Mouse (Mus musculus) forebrain, embryonic 11.5 days (tissue): ENCODE measurements around the gene Sdc3. TPM values are rescaled to one million over a fixed set of nuclear protein-coding genes. Genes with fewer than 3 reads are reported as not detected.

Source experiments
- ATAC-seq: fragments of 200-750 bp; cut with Nextera tagmentation; replicated peaks from 2 replicates; pipeline ENCODE4 v1.8.0; 2017; ENCODE audit warnings: moderate TSS enrichment; ENCODE audit not compliant: low FRiP score
- DNase-seq: peaks from one replicate; pipeline ENCODE4 v3.0.0-alpha.2; 2017; ENCODE audit warnings: low spot score
- H3K27ac ChIP-seq: fragments of 300-500 bp; sonication (generic); 2 replicates; pipeline ENCODE4 v1.5.1; 2014; ENCODE audit warnings: low read depth, low read length
- H3K27me3 ChIP-seq: fragments of 300-500 bp; sonication (generic); 2 replicates; pipeline ENCODE4 v1.6.1; 2014; ENCODE audit warnings: mild to moderate bottlenecking, low read length, mixed read lengths; ENCODE audit not compliant: control insufficient read depth, insufficient read depth
- H3K36me3 ChIP-seq: fragments of 300-500 bp; sonication (generic); 2 replicates; pipeline ENCODE4 v1.6.1; 2014; ENCODE audit warnings: mild to moderate bottlenecking, low read length, moderate library complexity, mixed read lengths; ENCODE audit not compliant: control insufficient read depth, insufficient read depth
- H3K4me1 ChIP-seq: fragments of 300-500 bp; sonication (generic); replicated peaks from 2 replicates; pipeline ENCODE4 v1.6.1; 2014; ENCODE audit warnings: low read length, mixed read lengths; ENCODE audit not compliant: control insufficient read depth, insufficient read depth
- H3K4me2 ChIP-seq: fragments of 300-500 bp; sonication (generic); 2 replicates; pipeline ENCODE4 v1.6.1; 2014; ENCODE audit warnings: low read depth, mild to moderate bottlenecking, low read length, moderate library complexity, mixed read lengths; ENCODE audit not compliant: severe bottlenecking
- H3K4me3 ChIP-seq: fragments of 300-500 bp; sonication (generic); 2 replicates; pipeline ENCODE4 v1.5.1; 2014; ENCODE audit warnings: low read depth, low read length
- H3K9ac ChIP-seq: fragments of 300-500 bp; sonication (generic); 2 replicates; pipeline ENCODE4 v1.6.1; 2014; ENCODE audit warnings: low read length
- H3K9me3 ChIP-seq: fragments of 300-500 bp; sonication (generic); 2 replicates; pipeline ENCODE4 v1.6.1; 2016; ENCODE audit warnings: low read length, mixed read lengths; ENCODE audit not compliant: control insufficient read depth
- WGBS: fragments of 180-500 bp; shearing (Covaris S2); extraction: QIAGEN DNeasy Blood & Tissue Kit; methylation state at CpG from one replicate; pipeline ENCODE4 v1.1.7; 2014; 5-methylcytosine and 5-hydroxymethylcytosine counted together
- polyA plus RNA-seq: library from polyadenylated mRNA; unstranded; fragments of >200 nt; fragmentation: Nextera tagmentation; extraction: Ambion mirVana; gene quantifications from 2 replicates; pipeline ENCODE4 v1.2.1, GENCODE M21; 2014

Gene Sdc3
- polyA plus RNA-seq, 1 experiment from 2014 or later, result 19.5 TPM

DNA sequence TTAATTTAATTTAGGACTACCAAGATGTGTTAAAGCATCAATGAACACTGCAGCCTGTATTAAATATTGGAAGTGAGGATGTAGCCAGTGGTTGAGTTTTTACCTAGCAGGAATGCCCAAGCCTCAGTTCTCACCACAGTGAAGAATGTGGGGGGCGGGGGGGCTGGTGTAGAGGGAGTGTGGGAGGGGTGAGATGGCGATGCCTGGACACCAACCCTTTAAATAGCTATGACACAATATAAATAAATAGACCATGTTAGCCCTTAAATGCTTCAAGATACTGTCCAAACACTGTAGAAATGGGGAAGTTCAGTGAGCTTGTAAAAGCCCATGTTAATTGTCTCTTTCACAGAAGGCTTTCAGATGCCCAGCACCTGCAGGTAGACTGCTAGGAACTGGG lies 32.5 kb upstream of the Sdc3 start:
- Histone ChIP-seq H3K4me2 (no peak overlapping the region), H3K9ac (no peak overlapping the region), H3K27ac (no peak overlapping the region), H3K4me3 (no peak overlapping the region), H3K9me3 (no peaks in the 10 kb centered on the region), H3K36me3 (peaks cover 15% of the 10 kb centered on the region), H3K4me1 (no peaks in the 10 kb centered on the region), H3K27me3 (no peaks in the 10 kb centered on the region)
- WGBS, result 90% methylated on average over 2 of the region's 2 CpGs
- DNase-seq (no peak), ATAC-seq (no peak)

DNA sequence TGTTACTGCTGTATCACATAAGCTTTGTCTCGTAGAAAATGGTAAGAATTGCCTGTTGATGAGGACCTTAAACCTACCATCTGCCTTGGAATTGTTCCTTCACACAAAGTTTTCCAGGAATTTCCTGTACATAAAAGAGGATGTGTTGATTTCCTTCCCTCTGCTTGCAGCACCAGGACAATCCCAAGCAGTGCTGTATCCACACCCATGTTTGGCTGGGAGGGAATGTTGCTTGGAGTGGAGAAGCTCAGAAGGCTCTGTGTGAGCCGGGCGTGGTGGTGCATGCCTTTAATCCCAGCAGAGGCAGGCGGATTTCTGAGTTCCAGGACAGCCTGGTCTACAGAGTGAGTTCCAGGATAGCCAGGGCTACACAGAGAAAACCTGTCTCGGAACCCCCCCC lies 30.5 kb upstream of the Sdc3 start:
- Histone ChIP-seq H3K4me3 (no peak overlapping the region), H3K4me1 (no peaks in the 10 kb centered on the region), H3K27me3 (no peaks in the 10 kb centered on the region), H3K36me3 (peaks cover 19% of the 10 kb centered on the region), H3K4me2 (no peak overlapping the region), H3K9ac (no peak overlapping the region), H3K27ac (no peak overlapping the region), H3K9me3 (no peaks in the 10 kb centered on the region)
- DNase-seq (no peak), ATAC-seq (no peak)
- 91% methylated on average over 5 of the region's 5 CpGs for WGBS

DNA sequence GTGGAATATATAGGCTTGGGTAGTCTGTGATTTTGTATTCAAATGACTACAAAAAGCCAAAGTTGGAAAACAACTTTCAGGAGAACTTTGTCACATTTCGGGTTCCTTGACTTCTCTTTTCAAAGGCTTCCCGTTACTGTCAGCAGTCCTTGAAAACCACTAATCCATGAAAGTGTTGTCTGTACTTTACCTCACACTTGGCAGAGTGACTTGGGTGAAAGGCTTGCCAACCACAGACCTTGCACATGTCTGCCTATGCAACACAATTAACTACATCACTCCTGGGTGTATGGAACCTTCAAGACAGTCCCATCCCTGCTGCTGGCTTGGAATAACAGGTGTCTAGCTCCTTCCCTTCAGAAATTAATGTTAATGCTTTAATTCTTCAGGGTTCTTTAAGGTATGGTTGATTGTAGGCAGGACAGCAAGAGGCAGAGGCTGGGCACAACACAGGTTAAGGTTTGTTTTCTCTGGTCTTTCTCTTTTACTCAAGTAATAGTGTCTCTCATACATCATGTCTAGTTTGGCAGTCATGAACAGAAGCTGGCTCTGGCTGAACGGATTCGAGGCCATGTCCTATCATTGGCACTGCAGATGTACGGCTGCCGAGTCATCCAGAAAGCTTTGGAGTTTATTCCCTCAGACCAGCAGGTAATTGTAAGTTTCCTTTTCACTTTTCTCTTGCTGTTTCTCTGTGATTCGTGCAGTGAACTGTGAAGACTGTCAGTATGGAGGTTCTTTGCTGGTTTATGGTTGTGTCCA lies 26.8 kb upstream of the Sdc3 start:
- no peak overlapping the region for H3K27ac ChIP-seq
- no peak for ATAC-seq
- 92% methylated on average over 7 of the region's 7 CpGs for WGBS
- H3K9ac ChIP-seq, result no peak overlapping the region
- H3K9me3 ChIP-seq, result no peaks in the 10 kb centered on the region
- DNase-seq, result no peak
- no peak overlapping the region for H3K4me3 ChIP-seq
- no peaks in the 10 kb centered on the region for H3K4me1 ChIP-seq
- peaks cover 28% of the 10 kb centered on the region for H3K36me3 ChIP-seq
- H3K27me3 ChIP-seq, result no peaks in the 10 kb centered on the region
- no peak overlapping the region for H3K4me2 ChIP-seq

DNA sequence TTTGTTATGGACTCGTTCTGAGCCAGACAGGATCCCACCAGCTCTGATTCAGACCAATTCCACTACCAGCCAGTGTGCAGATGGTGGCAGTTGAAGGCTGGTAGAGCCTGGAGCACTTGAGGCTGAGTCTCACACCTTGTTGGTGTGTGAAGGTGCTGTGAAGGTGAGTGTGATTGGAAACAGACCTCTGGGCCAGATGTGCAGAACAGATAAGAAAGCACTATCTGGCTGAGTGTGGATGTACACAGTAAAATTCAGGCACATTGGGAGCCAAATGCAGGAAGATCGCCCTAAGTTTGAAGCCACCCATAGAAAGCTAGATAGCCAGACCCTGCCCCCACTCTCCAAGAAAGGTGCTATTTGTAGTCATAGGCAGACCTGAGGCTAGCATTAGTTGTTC lies 25.9 kb upstream of the Sdc3 start:
- Histone ChIP-seq H3K9ac (no peak overlapping the region), H3K4me2 (no peak overlapping the region), H3K27me3 (no peaks in the 10 kb centered on the region), H3K4me1 (no peaks in the 10 kb centered on the region), H3K36me3 (peaks cover 28% of the 10 kb centered on the region), H3K9me3 (no peaks in the 10 kb centered on the region), H3K4me3 (no peak overlapping the region), H3K27ac (no peak overlapping the region)
- 100% methylated on average over 1 of the region's 2 CpGs for WGBS
- ATAC-seq (no peak), DNase-seq (no peak)

DNA sequence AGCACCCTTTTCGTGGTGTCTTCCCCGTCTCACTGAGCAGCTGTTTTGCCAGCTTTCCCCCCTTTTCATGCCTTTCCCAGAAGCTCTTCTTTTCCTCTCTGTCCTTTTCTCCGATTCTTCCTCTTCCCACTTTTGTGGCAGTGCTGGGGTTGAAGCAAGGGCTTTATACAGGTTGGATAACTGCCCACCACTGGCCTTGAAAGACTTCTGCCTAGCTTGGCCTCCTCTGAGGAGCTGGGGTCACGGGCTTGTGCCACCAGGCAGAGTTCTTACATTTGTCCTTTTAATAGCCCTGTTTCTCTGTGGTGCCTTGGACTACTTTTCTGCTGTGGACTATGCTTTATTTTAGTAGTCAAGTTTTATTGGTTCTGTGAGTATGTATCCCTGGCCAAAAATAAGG lies 25.4 kb upstream of the Sdc3 start:
- H3K27ac ChIP-seq, result no peak overlapping the region
- H3K4me1 ChIP-seq, result no peaks in the 10 kb centered on the region
- 93% methylated on average over 4 of the region's 4 CpGs for WGBS
- peaks cover 28% of the 10 kb centered on the region for H3K36me3 ChIP-seq
- H3K4me2 ChIP-seq, result no peak overlapping the region
- no peak overlapping the region for H3K9ac ChIP-seq
- no peaks in the 10 kb centered on the region for H3K27me3 ChIP-seq
- no peak overlapping the region for H3K4me3 ChIP-seq
- DNase-seq (no peak), ATAC-seq (no peak)
- H3K9me3 ChIP-seq, result no peaks in the 10 kb centered on the region

DNA sequence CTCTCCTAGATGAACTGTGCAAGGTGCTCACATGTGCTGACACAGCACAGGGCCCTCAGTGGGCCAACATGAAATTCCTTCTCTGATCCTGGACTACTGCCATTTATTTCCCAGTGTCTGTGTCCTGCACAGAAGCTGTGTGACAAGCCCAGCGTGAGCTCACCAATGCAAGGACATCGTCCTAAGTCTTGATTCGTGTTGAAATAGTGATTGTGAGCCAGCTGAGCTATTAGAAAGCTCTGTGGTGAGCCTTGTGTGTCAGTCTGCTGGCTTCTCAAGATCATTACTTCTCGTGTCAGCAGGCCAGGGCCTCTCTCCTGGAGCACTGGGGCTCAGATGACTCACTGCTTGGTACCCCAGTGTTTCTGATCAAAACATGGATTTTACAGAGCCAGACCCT lies 18.4 kb upstream of the Sdc3 start:
- no peak overlapping the region for H3K9ac ChIP-seq
- H3K36me3 ChIP-seq, result peaks cover 16% of the 10 kb centered on the region
- H3K27ac ChIP-seq, result no peak overlapping the region
- WGBS, result 94% methylated on average over 4 of the region's 4 CpGs
- H3K4me1 ChIP-seq, result no peaks in the 10 kb centered on the region
- no peak overlapping the region for H3K4me2 ChIP-seq
- H3K4me3 ChIP-seq, result no peak overlapping the region
- no peak for ATAC-seq
- no peak for DNase-seq
- no peaks in the 10 kb centered on the region for H3K27me3 ChIP-seq
- no peaks in the 10 kb centered on the region for H3K9me3 ChIP-seq

DNA sequence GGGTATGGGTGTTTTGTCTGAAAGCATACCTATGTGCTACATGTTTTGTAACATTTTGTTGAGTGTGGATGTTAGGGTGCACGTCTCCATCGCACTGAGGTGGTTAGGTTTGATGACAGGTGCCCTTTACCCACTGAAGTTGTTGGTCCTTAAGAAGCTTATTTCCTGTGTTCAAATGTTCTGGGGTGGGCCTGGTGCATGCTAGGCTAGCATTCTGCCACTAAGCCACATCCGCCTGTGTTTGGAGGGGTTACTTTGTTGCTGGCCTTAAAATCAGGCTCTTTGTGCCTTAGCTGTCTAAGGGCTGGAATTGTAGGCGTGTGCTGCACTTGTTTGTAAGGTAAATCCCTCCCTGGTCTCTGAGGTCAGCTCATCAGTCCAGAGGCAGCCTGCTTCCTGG lies 17.5 kb upstream of the Sdc3 start:
- ATAC-seq, result no peak
- Histone ChIP-seq H3K27me3 (no peaks in the 10 kb centered on the region), H3K36me3 (peaks cover 18% of the 10 kb centered on the region), H3K4me3 (no peak overlapping the region), H3K9ac (no peak overlapping the region), H3K9me3 (no peaks in the 10 kb centered on the region), H3K4me2 (no peak overlapping the region), H3K27ac (no peak overlapping the region), H3K4me1 (no peaks in the 10 kb centered on the region)
- 91% methylated on average over 4 of the region's 4 CpGs for WGBS
- DNase-seq, result no peak

DNA sequence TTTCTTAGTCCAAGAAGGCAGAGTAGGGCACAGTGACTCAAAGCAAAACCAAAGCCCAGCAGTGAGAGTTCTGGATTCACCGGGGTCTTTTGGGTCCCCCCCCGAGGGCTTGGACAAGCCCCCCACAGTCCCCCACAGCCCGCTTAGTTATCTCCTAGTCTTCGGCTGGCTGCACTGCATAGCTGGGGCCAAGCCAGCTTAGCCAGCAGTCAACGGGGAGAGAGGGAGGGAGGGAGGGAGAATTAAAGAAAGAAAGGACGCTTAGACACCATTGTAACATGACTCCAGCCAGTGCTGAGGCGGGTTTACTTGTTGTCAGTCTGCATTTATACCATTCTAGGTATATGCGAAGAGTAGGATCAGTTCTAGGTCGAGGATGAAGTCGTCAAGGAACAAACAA lies 14.7 kb upstream of the Sdc3 start:
- Histone ChIP-seq H3K9me3 (no peaks in the 10 kb centered on the region), H3K4me2 (no peak overlapping the region), H3K27me3 (no peaks in the 10 kb centered on the region), H3K27ac (no peak overlapping the region), H3K4me3 (no peak overlapping the region), H3K9ac (no peak overlapping the region), H3K4me1 (no peaks in the 10 kb centered on the region), H3K36me3 (peaks cover 16% of the 10 kb centered on the region)
- no peak for DNase-seq
- 59% methylated on average over 10 of the region's 10 CpGs for WGBS
- ATAC-seq, result no peak

DNA sequence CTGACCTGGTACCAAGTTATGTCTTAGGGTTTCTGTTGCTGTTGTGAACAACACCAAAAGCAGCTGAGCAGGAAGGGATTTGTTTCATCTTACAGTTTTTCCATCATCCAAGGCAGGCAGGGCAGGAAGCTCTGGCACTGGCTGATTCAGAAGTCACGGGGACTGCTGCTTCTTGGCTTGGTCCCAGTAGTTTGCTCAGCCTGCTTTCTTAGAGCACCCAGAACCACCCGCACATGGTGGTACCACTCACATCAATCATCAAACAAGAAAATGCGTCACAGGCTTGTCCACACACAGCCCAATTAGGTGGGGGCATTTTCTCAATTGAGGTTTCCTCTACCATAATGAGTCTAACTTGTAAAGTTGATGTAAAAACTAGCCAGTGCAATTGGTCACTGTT lies 13.3 kb upstream of the Sdc3 start:
- no peak for DNase-seq
- Histone ChIP-seq H3K27me3 (no peaks in the 10 kb centered on the region), H3K4me2 (no peak overlapping the region), H3K4me1 (no peaks in the 10 kb centered on the region), H3K4me3 (no peak overlapping the region), H3K9me3 (no peaks in the 10 kb centered on the region), H3K27ac (no peak overlapping the region), H3K36me3 (peaks cover 13% of the 10 kb centered on the region; the same call in 1 of the 2 replicates), H3K9ac (no peak overlapping the region)
- WGBS, result 92% methylated on average over 3 of the region's 3 CpGs
- no peak for ATAC-seq
